Mouse (Mus musculus) bone marrow macrophage, adult 2 months (primary cell): ENCODE data around the gene Csrnp3.

Source experiments
- CTCF ChIP-seq: IDR thresholded peaks from 2 replicates; pipeline ENCODE4 v1.5.1; 2012; ENCODE audit warnings: low read depth, mild to moderate bottlenecking, low read length, moderate library complexity
- POLR2A ChIP-seq: IDR thresholded peaks from 2 replicates; pipeline ENCODE4 v1.6.1; 2012; ENCODE audit warnings: mild to moderate bottlenecking, low read depth, low read length, borderline replicate concordance

DNA sequence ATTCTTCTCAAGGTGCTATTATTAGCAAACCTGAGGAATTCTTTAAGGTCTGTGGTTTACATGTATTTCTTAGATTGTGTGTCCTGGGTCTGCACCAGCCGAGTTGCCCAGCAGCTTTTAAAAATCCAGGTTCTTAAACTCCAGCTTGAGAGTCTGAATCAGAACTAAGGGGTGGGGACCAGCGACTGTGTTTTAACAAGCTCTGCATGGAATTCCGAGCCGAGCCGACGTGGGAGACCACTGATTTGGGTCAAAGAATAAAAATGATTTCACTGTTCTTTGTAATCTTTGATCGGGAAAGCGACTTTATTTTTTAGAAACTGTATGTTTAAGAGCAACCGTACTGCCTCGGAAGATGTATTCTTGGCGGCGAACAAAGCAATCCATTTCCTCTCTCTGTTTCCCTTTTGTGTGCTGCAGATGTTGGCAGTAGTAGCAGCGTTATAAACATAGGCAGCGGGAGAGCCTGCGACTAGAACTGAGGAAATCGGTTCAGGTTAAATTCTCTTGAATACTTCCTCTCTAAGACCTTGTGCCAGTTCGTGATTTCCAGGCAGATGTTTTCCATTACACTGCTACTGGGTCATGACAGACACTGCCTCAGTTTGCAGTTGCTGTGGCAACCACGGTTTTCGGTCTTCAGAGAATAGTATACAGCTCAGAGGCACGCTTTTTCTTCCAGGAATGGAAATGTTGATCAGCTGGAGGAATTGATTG lies 27.3 kb upstream of the Csrnp3 start:
- TF ChIP-seq CTCF (no peak), POLR2A (no peak)
